Mouse (Mus musculus): ENCODE measurements around the gene Arhgef18. TPM values are rescaled to one million over a fixed set of nuclear protein-coding genes. Genes with fewer than 3 reads are reported as not detected.

The Arhgef18 gene
- total RNA-seq, 2 experiments from 2014 or later, result 16.9 to 17.3 TPM

GRCm38 (mm10) chr8:3449226-3449625 is 56.4 kb downstream of the Arhgef18 start:
- DNase-seq (ENCODE audit: low spot score in 2 of 2), result no peak

- peak in 1 of 2 experiments; percentile 50 for DNase-seq (ENCODE audit: low spot score in 2 of 2)
These were observed 57.9 kb downstream of the Arhgef18 start for GRCm38 (mm10) chr8:3450670-3451069.

GRCm38 (mm10) chr8:3451992-3452391 is 59.2 kb downstream of the Arhgef18 start:
- DNase-seq (ENCODE audit: low spot score in 2 of 2), result no peak

GRCm38 (mm10) chr8:3463248-3463647 is 70.4 kb downstream of the Arhgef18 start:
- DNase-seq (ENCODE audit: low spot score in 2 of 2), result no peak

- DNase-seq (ENCODE audit: low spot score in 2 of 2), result peak in 1 of 2 experiments; percentile 29
These were observed 71.5 kb downstream of the Arhgef18 start for GRCm38 (mm10) chr8:3464309-3464708.

- DNase-seq (ENCODE audit: low spot score in 2 of 2), result peak; percentile 93 to 98
These were observed 74.4 kb downstream of the Arhgef18 start, which contains the start of gene Pex11g for GRCm38 (mm10) chr8:3467006-3467885. TSS of gene Pex11g (minus strand) at chr8:3467680.

GRCm38 (mm10) chr8:3467886-3468545 is 75.2 kb downstream of the Arhgef18 start:
- DNase-seq (ENCODE audit: low spot score in 2 of 2), result no peak

- DNase-seq (ENCODE audit: low spot score in 2 of 2), result no peak
These were observed 76.0 kb downstream of the Arhgef18 start for GRCm38 (mm10) chr8:3468838-3469237.

GRCm38 (mm10) chr8:3470562-3470961 is 77.8 kb downstream of the Arhgef18 start, which contains the start of gene Tex45:
TSS of gene Tex45 (plus strand) at chr8:3470862.
- no peak for DNase-seq (ENCODE audit: low spot score in 2 of 2)

GRCm38 (mm10) chr8:3475715-3476429 is 83.1 kb downstream of the Arhgef18 start:
- no peak for DNase-seq (ENCODE audit: low spot score in 2 of 2)

- no peak for DNase-seq (ENCODE audit: low spot score in 2 of 2)
These were observed 87.5 kb downstream of the Arhgef18 start for GRCm38 (mm10) chr8:3480221-3480785.

- DNase-seq (ENCODE audit: low spot score in 2 of 2), result no peak
These were observed 88.8 kb downstream of the Arhgef18 start for GRCm38 (mm10) chr8:3481605-3482004.

- DNase-seq (ENCODE audit: low spot score in 2 of 2), result no peak
These were observed 89.5 kb downstream of the Arhgef18 start for GRCm38 (mm10) chr8:3482240-3482740.

- no peak for DNase-seq (ENCODE audit: low spot score in 2 of 2)
These were observed 90.7 kb downstream of the Arhgef18 start for GRCm38 (mm10) chr8:3483546-3483945.

GRCm38 (mm10) chr8:3485192-3485591 is 92.4 kb downstream of the Arhgef18 start:
- DNase-seq (ENCODE audit: low spot score in 2 of 2), result no peak

- peak; percentile 68 to 83 for DNase-seq (ENCODE audit: low spot score in 2 of 2)
These were observed 100.4 kb downstream of the Arhgef18 start, which contains the start of gene Zfp358 for GRCm38 (mm10) chr8:3492901-3493844. TSS of gene Zfp358 (plus strand) at chr8:3493138.

GRCm38 (mm10) chr8:3493845-3494208 is 101.0 kb downstream of the Arhgef18 start:
- no peak for DNase-seq (ENCODE audit: low spot score in 2 of 2)

GRCm38 (mm10) chr8:3495578-3496427 is 103.0 kb downstream of the Arhgef18 start:
- DNase-seq (ENCODE audit: low spot score in 2 of 2), result no peak

GRCm38 (mm10) chr8:3496428-3496748 is 103.6 kb downstream of the Arhgef18 start:
- DNase-seq (ENCODE audit: low spot score in 2 of 2), result no peak

All from gastrocnemius, postnatal 4 days (tissue).